Mouse (Mus musculus) c-Kit-positive CD71-positive TER-119-positive erythroid progenitor cells, embryonic 14.5 days (primary cell): ENCODE measurements around the gene Fam120a.

Experiments
- DNase-seq: peaks from one replicate; pipeline ENCODE4 v3.0.0-alpha.2; 2013; ENCODE audit warnings: low spot score

Gene Fam120a

GRCm38 (mm10) chr13:48851719-48852118, 116.1 kb downstream of the Fam120a start:
- no peak for DNase-seq

- DNase-seq = no peak
Observed at GRCm38 (mm10) chr13:48850771-48851170, 117.0 kb downstream of the Fam120a start.

- DNase-seq = no peak
Observed at GRCm38 (mm10) chr13:48850326-48850725, 117.5 kb downstream of the Fam120a start.

GRCm38 (mm10) chr13:48849155-48849554, 118.7 kb downstream of the Fam120a start:
- no peak for DNase-seq

- DNase-seq = peak; percentile 75
Observed at GRCm38 (mm10) chr13:48845308-48845707, 122.5 kb downstream of the Fam120a start.

GRCm38 (mm10) chr13:48843530-48843929, 124.3 kb downstream of the Fam120a start:
- no peak for DNase-seq

GRCm38 (mm10) chr13:48841905-48842592, 125.8 kb downstream of the Fam120a start:
- DNase-seq = no peak

GRCm38 (mm10) chr13:48838284-48838683, 129.5 kb downstream of the Fam120a start:
- no peak for DNase-seq

GRCm38 (mm10) chr13:48837537-48837936, 130.3 kb downstream of the Fam120a start:
- no peak for DNase-seq

- DNase-seq = no peak
Observed at GRCm38 (mm10) chr13:48830528-48831250, 137.1 kb downstream of the Fam120a start.

GRCm38 (mm10) chr13:48829780-48830179, 138.0 kb downstream of the Fam120a start:
- no peak for DNase-seq
